Mouse (Mus musculus) left cerebral cortex, adult 6 months (tissue): ENCODE data around the gene Id4. TPM values are rescaled to one million over a fixed set of nuclear protein-coding genes. Genes with fewer than 3 reads are reported as not detected.

Source experiments
- long read RNA-seq, 2 experiments: library from polyadenylated mRNA; unstranded; transcript quantifications; one replicate each; pipeline ENCODE4 v2.0.0; 2019 to 2020
- polyA plus RNA-seq: library from polyadenylated mRNA; unstranded; fragments of <200 nt; fragmentation: Nextera tagmentation; gene quantifications from 2 replicates; pipeline ENCODE4 v1.2.3, GENCODE M21; 2021

Gene Id4
- 9.1 and 49.8 TPM in 2 replicates for polyA plus RNA-seq
- long read RNA-seq, experiment 1, transcript Id4-201 (3 exons, 3,849 nt): major isoform, 22 of 35 reads
- long read RNA-seq, experiment 1, partial matches to known transcripts: 6 of 35 reads
- long read RNA-seq, experiment 1, other reads (novel, unspliced or antisense): 7 of 35 reads
- long read RNA-seq, experiment 2, partial matches to known transcripts: 4 of 37 reads
- long read RNA-seq, experiment 2, other reads (novel, unspliced or antisense): 29 of 37 reads

DNA sequence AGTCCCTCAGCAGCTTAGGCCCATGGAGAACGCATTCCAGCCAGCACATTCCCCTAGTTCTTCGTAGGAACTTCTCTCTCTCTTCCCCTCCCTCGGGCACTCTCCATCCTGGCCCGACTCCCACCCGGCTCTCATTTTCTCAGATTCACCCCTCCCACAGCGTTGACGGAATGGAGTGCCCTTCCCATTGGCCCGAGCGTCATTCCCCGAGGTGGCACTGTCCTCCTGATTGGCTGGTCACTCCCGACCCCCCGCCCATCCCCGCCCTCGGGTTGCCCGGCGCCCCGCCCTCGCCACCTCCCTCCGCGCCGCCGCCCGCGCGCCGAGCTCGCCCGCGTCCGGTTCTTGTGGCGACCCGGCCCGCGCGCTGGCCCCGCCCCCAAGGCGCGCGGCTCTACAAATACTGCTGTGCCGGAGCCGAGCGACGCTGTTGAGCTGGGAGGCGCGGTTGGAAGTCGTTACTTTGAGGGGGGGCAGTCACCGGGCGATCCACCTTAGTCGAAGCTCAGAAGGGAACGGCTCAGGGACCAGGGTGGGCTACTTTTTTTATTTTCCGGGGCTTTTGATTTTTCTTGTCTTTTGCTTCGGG, at the start of gene Id4:
Id4 (plus strand) TSS at position 539 of the 589 bp plus-strand sequence.

